Mouse (Mus musculus) MEL (cell line): ENCODE data around the gene Prss12. TPM values are rescaled to one million over a fixed set of nuclear protein-coding genes. Genes with fewer than 3 reads are reported as not detected.

Experiments used
- DNase-seq: peaks from one replicate; pipeline ENCODE4 v3.0.0; 2011; ENCODE audit warnings: low read depth, low spot score
- H3K27ac ChIP-seq: 2 replicates; pipeline ENCODE4 v1.5.1; 2012; ENCODE audit warnings: low read depth, mild to moderate bottlenecking, control low read depth, low read length, moderate library complexity; ENCODE audit not compliant: control insufficient read depth
- H3K27me3 ChIP-seq, 2 experiments: fragments of 150-350 bp in 1 of 2; sonication (generic) in 1 of 2; 2 replicates each; pipeline ENCODE4 v1.6.1; 2012; ENCODE audit warnings: low read length in 2 of 2, mild to moderate bottlenecking in 2 of 2, improper control_type of control experiment in 1 of 2, moderate library complexity in 1 of 2; ENCODE audit not compliant: insufficient read depth in 2 of 2, control insufficient read depth in 1 of 2
- H3K36me3 ChIP-seq, 2 experiments: 2 replicates each; pipeline ENCODE4 v1.6.1; 2012 to 2014; ENCODE audit warnings: low read length in 2 of 2, improper control_type of control experiment in 1 of 2, inconsistent platforms in 1 of 2, mild to moderate bottlenecking in 1 of 2; ENCODE audit not compliant: insufficient read depth in 2 of 2, control insufficient read depth in 1 of 2
- H3K4me1 ChIP-seq, 2 experiments: fragments of 150-350 bp in 1 of 2; sonication (generic) in 1 of 2; 2 replicates each; pipeline ENCODE4 v1.6.1; 2012; ENCODE audit warnings: low read length in 2 of 2, improper control_type of control experiment in 1 of 2, mild to moderate bottlenecking in 1 of 2; ENCODE audit not compliant: insufficient read depth in 2 of 2, control insufficient read depth in 1 of 2
- H3K4me3 ChIP-seq, 2 experiments: fragments of 150-350 bp in 1 of 2; sonication (generic) in 1 of 2; 2 replicates each; pipeline ENCODE4 v1.5.1; 2012; ENCODE audit warnings: low read depth in 2 of 2, low read length in 2 of 2, mild to moderate bottlenecking in 2 of 2, moderate library complexity in 2 of 2, control low read depth in 1 of 2, improper control_type of control experiment in 1 of 2; ENCODE audit not compliant: control insufficient read depth in 1 of 2, insufficient read depth in 1 of 2
- H3K79me2 ChIP-seq: 2 replicates; pipeline ENCODE4 v1.6.1; 2012; ENCODE audit warnings: mild to moderate bottlenecking, low read length, moderate library complexity; ENCODE audit not compliant: control insufficient read depth, poor library complexity, insufficient read depth
- H3K9ac ChIP-seq: 2 replicates; pipeline ENCODE4 v1.6.1; 2012; ENCODE audit warnings: low read depth, mild to moderate bottlenecking, control low read depth, low read length, moderate library complexity; ENCODE audit not compliant: control insufficient read depth, poor library complexity, severe bottlenecking
- H3K9me3 ChIP-seq: fragments of 150-350 bp; sonication (generic); replicated peaks from 2 replicates; pipeline ENCODE4 v1.6.1; 2012; ENCODE audit warnings: mild to moderate bottlenecking, low read length, improper control_type of control experiment, moderate library complexity; ENCODE audit not compliant: insufficient read depth
- BHLHE40 ChIP-seq: IDR thresholded peaks from 2 replicates; pipeline ENCODE4 v1.6.1; 2012; ENCODE audit warnings: low read depth, mild to moderate bottlenecking, inconsistent platforms, low read length, improper control_type of control experiment, borderline replicate concordance
- CTCF ChIP-seq, 3 experiments: IDR thresholded peaks in 2 of 3; conservative IDR thresholded peaks in 1 of 3; 2 replicates each; pipeline ENCODE4 v1.5.1; 2011 to 2012; ENCODE audit warnings: low read length in 3 of 3, low read depth in 2 of 3, mild to moderate bottlenecking in 2 of 3, improper control_type of control experiment in 1 of 3, inconsistent platforms in 1 of 3, mixed read lengths in 1 of 3, moderate library complexity in 1 of 3; ENCODE audit not compliant: control insufficient read depth in 1 of 3, insufficient read depth in 1 of 3, poor library complexity in 1 of 3, severe bottlenecking in 1 of 3
- EP300 ChIP-seq, 2 experiments: IDR thresholded peaks; 2 replicates each; pipeline ENCODE4 v1.6.1; 2011; ENCODE audit warnings: improper control_type of control experiment in 2 of 2, low read length in 2 of 2, low read depth in 1 of 2, mild to moderate bottlenecking in 1 of 2
- ETS1 ChIP-seq: IDR thresholded peaks from 2 replicates; pipeline ENCODE4 v1.6.1; 2012; ENCODE audit warnings: low read depth, mild to moderate bottlenecking, inconsistent platforms, low read length, improper control_type of control experiment, moderate library complexity
- GATA1 ChIP-seq: IDR thresholded peaks from 2 replicates; pipeline ENCODE4 v1.6.1; 2011; ENCODE audit warnings: low read depth, low read length, improper control_type of control experiment
- JUND ChIP-seq: IDR thresholded peaks from 2 replicates; pipeline ENCODE4 v1.6.1; 2011; ENCODE audit warnings: low read depth, mild to moderate bottlenecking, improper control_type of control experiment, low read length
- MAX ChIP-seq: IDR thresholded peaks from 2 replicates; pipeline ENCODE4 v1.6.1; 2011; ENCODE audit warnings: low read length, improper control_type of control experiment
- MEF2A ChIP-seq: IDR thresholded peaks from 2 replicates; pipeline ENCODE4 v1.6.1; 2014; ENCODE audit warnings: low read depth, mild to moderate bottlenecking, inconsistent platforms, low read length, improper control_type of control experiment; ENCODE audit not compliant: poor library complexity, insufficient replicate concordance, severe bottlenecking; ENCODE audit errors: extremely low read depth
- MYB ChIP-seq: IDR thresholded peaks from 2 replicates; pipeline ENCODE4 v1.6.1; 2011; ENCODE audit warnings: mild to moderate bottlenecking, low read depth, low read length, improper control_type of control experiment
- MYC ChIP-seq: IDR thresholded peaks from 2 replicates; pipeline ENCODE4 v1.6.1; 2011; ENCODE audit warnings: low read depth, mild to moderate bottlenecking, low read length, improper control_type of control experiment, moderate library complexity
- NRF1 ChIP-seq: IDR thresholded peaks from 2 replicates; pipeline ENCODE4 v1.6.1; 2014; ENCODE audit warnings: low read depth, mild to moderate bottlenecking, inconsistent platforms, low read length, improper control_type of control experiment, moderate library complexity; ENCODE audit not compliant: poor library complexity, insufficient read depth, severe bottlenecking
- POLR2A ChIP-seq, 2 experiments: IDR thresholded peaks; 2 replicates each; pipeline ENCODE4 v1.6.1; 2011 to 2012; ENCODE audit warnings: low read length in 2 of 2, mild to moderate bottlenecking in 2 of 2, control low read depth in 1 of 2, improper control_type of control experiment in 1 of 2, low read depth in 1 of 2, moderate library complexity in 1 of 2; ENCODE audit not compliant: control insufficient read depth in 1 of 2, insufficient read depth in 1 of 2, poor library complexity in 1 of 2
- RCOR1 ChIP-seq: IDR thresholded peaks from 2 replicates; pipeline ENCODE4 v1.6.1; 2012; ENCODE audit warnings: low read depth, mild to moderate bottlenecking, inconsistent platforms, low read length, improper control_type of control experiment
- SIN3A ChIP-seq: IDR thresholded peaks from 2 replicates; pipeline ENCODE4 v1.6.1; 2012; ENCODE audit warnings: low read length, improper control_type of control experiment, inconsistent platforms
- SMC3 ChIP-seq: IDR thresholded peaks from 2 replicates; pipeline ENCODE4 v1.6.1; 2011; ENCODE audit warnings: low read depth, low read length, improper control_type of control experiment
- TAL1 ChIP-seq: IDR thresholded peaks from 2 replicates; pipeline ENCODE4 v1.6.1; 2012; ENCODE audit warnings: mild to moderate bottlenecking, inconsistent platforms, low read length, moderate library complexity, mixed read lengths
- TBP ChIP-seq: IDR thresholded peaks from 2 replicates; pipeline ENCODE4 v1.8.0; 2011; ENCODE audit warnings: low read depth, low read length, improper control_type of control experiment
- TCF12 ChIP-seq: IDR thresholded peaks from 2 replicates; pipeline ENCODE4 v1.6.1; 2014; ENCODE audit warnings: low read depth, mild to moderate bottlenecking, inconsistent platforms, low read length, improper control_type of control experiment, moderate library complexity
- ZC3H11A ChIP-seq: IDR thresholded peaks from 2 replicates; pipeline ENCODE4 v1.6.1; 2012; ENCODE audit warnings: low read depth, mild to moderate bottlenecking, inconsistent platforms, low read length, improper control_type of control experiment
- ZMIZ1 ChIP-seq: IDR thresholded peaks from 2 replicates; pipeline ENCODE4 v1.6.1; 2012; ENCODE audit warnings: low read depth, mild to moderate bottlenecking, inconsistent platforms, low read length, improper control_type of control experiment, moderate library complexity
- ZNF384 ChIP-seq: IDR thresholded peaks from 2 replicates; pipeline ENCODE4 v1.6.1; 2012; ENCODE audit warnings: low read depth, mild to moderate bottlenecking, inconsistent platforms, low read length, improper control_type of control experiment
- polyA plus RNA-seq, 2 experiments: library from polyadenylated mRNA; stranded (reverse) in 1 of 2; unstranded in 1 of 2; fragments of >175 nt in 1 of 2; fragments of >200 nt in 1 of 2; gene quantifications; 2 replicates each; pipeline versions ENCODE4 v1.2.1 to v1.2.4; 2012; ENCODE audit warnings: low replicate concordance in 2 of 2, low read depth in 1 of 2; ENCODE audit not compliant: insufficient read length in 2 of 2, insufficient read depth in 1 of 2, missing spikeins in 1 of 2
- total RNA-seq: library from RNA; depleted of rRNA; stranded (reverse); fragments of 300-350 nt; gene quantifications from 2 replicates; pipeline ENCODE4 v1.2.3, GENCODE M21; 2012

Prss12 gene
- total and polyA plus RNA-seq, 3 experiments = 0.23 TPM; not detected in 2

DNA sequence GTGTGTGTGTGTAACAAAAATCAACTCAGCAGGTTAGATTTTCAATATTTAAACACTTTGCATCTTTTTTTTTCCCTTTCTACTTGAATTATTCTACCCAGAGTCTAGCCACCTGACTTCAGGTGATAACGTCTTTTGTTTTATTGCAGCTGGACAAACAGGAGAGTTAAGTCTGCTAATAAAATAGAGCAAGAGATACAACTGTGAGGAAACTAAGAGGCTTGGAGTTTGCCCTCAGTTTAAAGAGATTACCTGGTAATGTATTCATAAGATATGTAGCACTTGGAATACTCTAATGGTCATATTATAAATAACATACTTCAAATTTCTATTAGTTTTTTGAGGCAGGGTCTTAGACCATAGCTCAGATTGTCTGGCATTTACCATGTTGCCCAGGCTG, 9.1 kb upstream of the Prss12 start:
- Histone ChIP-seq H3K9me3 (no peaks in the 10 kb centered on the region), H3K4me1 (peaks cover 3 to 12% of the 10 kb centered on the region in 2 experiments), H3K4me3 (no peak overlapping the region), H3K27me3 (no peaks in the 10 kb centered on the region), H3K27ac (no peak overlapping the region), H3K36me3 (peaks cover 0 to 8% of the 10 kb centered on the region in 2 experiments; a peak in 2 of 4 replicates), H3K9ac (no peak overlapping the region), H3K79me2 (no peaks in the 10 kb centered on the region)
- no peak for DNase-seq
- TF ChIP-seq MYB (no peak), BHLHE40 (no peak), MEF2A (no peak), JUND (no peak), ZC3H11A (no peak), ZMIZ1 (no peak), POLR2A (IDR thresholded peaks at IDR 0.05; ENCODE audit: control insufficient read depth in 1 of 2, insufficient read depth in 1 of 2, low read depth in 1 of 2, low read length in 2 of 2, poor library complexity in 1 of 2) (no peak), ETS1 (no peak), NRF1 (no peak), CTCF (IDR thresholded peaks at IDR 0.05 in 2 of 3, conservative IDR thresholded peaks at IDR 0.05 in 1 of 3; ENCODE audit: control insufficient read depth in 1 of 3, insufficient read depth in 1 of 3, low read depth in 2 of 3, low read length in 3 of 3, poor library complexity in 1 of 3, severe bottlenecking in 1 of 3) (no peak)

DNA sequence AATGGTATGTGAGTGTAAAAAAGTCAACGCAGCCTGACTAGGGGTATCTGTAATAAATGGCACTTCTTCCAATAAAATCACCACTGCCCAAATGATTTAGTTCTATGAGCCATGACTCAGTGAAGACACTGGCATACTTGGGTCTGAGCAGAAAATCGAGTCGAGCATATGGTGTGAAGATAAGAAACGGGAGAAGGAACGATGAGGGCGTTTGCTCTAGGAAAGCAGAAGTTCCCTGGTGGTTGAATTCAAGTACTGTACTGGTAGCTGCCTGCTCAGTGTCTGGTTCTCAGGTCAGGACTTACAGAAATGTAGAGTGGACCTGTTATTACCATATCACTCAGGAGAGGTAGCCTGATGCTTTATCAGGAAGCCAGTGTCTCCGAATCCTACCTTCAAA, 6.2 kb upstream of the Prss12 start:
- H3K9ac ChIP-seq = no peak overlapping the region
- H3K4me3 ChIP-seq = no peak overlapping the region
- peak overlapping the region; percentile 15; the same call in 1 of the 2 replicates for H3K27ac ChIP-seq
- DNase-seq = peak; percentile 93
- TF ChIP-seq SIN3A = peak; percentile 47; the same call in 1 of the 2 replicates
- peak; percentile 63 for TF ChIP-seq ETS1
- TF ChIP-seq TCF12 = peak; percentile 78
- peak in 2 of 3 experiments; percentile 29 to 41; a peak in 4 of 6 replicates for TF ChIP-seq CTCF (IDR thresholded peaks at IDR 0.05 in 2 of 3, conservative IDR thresholded peaks at IDR 0.05 in 1 of 3; ENCODE audit: control insufficient read depth in 1 of 3, insufficient read depth in 1 of 3, low read depth in 2 of 3, low read length in 3 of 3, poor library complexity in 1 of 3, severe bottlenecking in 1 of 3)
- TF ChIP-seq ZNF384 = no peak
- TF ChIP-seq RCOR1 = peak; percentile 83
- no peak for TF ChIP-seq ZC3H11A
- no peak for TF ChIP-seq SMC3
- peak; percentile 90 for TF ChIP-seq GATA1
- TF ChIP-seq TAL1 = peak; percentile 62
- peak; percentile 77 to 89 for TF ChIP-seq EP300 (IDR thresholded peaks at IDR 0.05; ENCODE audit: low read depth in 1 of 2, low read length in 2 of 2)
- 0 out of 2 replicates have a peak, but pooled peaks have one; percentile 18 for TF ChIP-seq JUND
- peak; percentile 81 for TF ChIP-seq MYC
- 0 out of 2 replicates have a peak, but pooled peaks have one; percentile 36 for TF ChIP-seq MYB
- TF ChIP-seq MAX = 0 out of 2 replicates have a peak, but pooled peaks have one; percentile 15
- 0 out of 2 replicates have a peak, but pooled peaks have one; percentile 12 for TF ChIP-seq TBP
- no peaks in the 10 kb centered on the region for H3K27me3 ChIP-seq
- H3K79me2 ChIP-seq = no peaks in the 10 kb centered on the region
- H3K9me3 ChIP-seq = no peaks in the 10 kb centered on the region
- H3K36me3 ChIP-seq = peaks cover 0 to 6% of the 10 kb centered on the region in 2 experiments; a peak in 2 of 4 replicates
- H3K4me1 ChIP-seq = peaks cover 3 to 8% of the 10 kb centered on the region in 2 experiments
